Mouse (Mus musculus): ENCODE data around the gene Ralgapa1. TPM values are rescaled to one million over a fixed set of nuclear protein-coding genes. Genes with fewer than 3 reads are reported as not detected.
"Not testable (repeated sequence)": the region's sequence is repeated elsewhere in the genome, so short reads cannot be mapped to it uniquely, and the experiment has no call there.

Ralgapa1 gene
- polyA plus RNA-seq, 1 experiment from 2014 or later, result 17.6 TPM

GRCm38 (mm10) chr12:55798745-55799144 is 22.2 kb downstream of the Ralgapa1 start:
- Histone ChIP-seq H3K27me3 (no peaks in the 10 kb centered on the region), H3K36me3 (0 out of 2 replicates have a peak, but pooled peaks cover 5% of the 10 kb centered on the region), H3K9ac (no peak overlapping the region), H3K9me3 (replicated peaks) (no peaks in the 10 kb centered on the region), H3K4me2 (replicated peaks) (no peak overlapping the region), H3K4me1 (no peaks in the 10 kb centered on the region), H3K27ac (replicated peaks) (no peak overlapping the region), H3K4me3 (replicated peaks) (no peak overlapping the region)
- WGBS, result 86% methylated on average over 4 of the region's 4 CpGs
- ATAC-seq (ENCODE audit: insufficient number of reproducible peaks, low FRiP score, low TSS enrichment, low read depth), result no peak

GRCm38 (mm10) chr12:55797103-55797502 is 23.9 kb downstream of the Ralgapa1 start:
- H3K36me3 ChIP-seq, result 0 out of 2 replicates have a peak, but pooled peaks cover 6% of the 10 kb centered on the region
- no peak for ATAC-seq (ENCODE audit: insufficient number of reproducible peaks, low FRiP score, low TSS enrichment, low read depth)
- no peaks in the 10 kb centered on the region for H3K9me3 ChIP-seq (replicated peaks)
- H3K9ac ChIP-seq, result no peak overlapping the region
- H3K4me1 ChIP-seq, result no peaks in the 10 kb centered on the region
- WGBS, result 79% methylated on average over 3 of the region's 3 CpGs
- no peak overlapping the region for H3K4me3 ChIP-seq (replicated peaks)
- no peak overlapping the region for H3K4me2 ChIP-seq (replicated peaks)
- no peak overlapping the region for H3K27ac ChIP-seq (replicated peaks)
- H3K27me3 ChIP-seq, result no peaks in the 10 kb centered on the region

- H3K27me3 ChIP-seq; H3K36me3 ChIP-seq; H3K4me1 ChIP-seq; H3K4me2 ChIP-seq (replicated peaks); H3K9me3 ChIP-seq (replicated peaks); H3K27ac ChIP-seq (replicated peaks); ATAC-seq (ENCODE audit: insufficient number of reproducible peaks, low FRiP score, low TSS enrichment, low read depth); H3K9ac ChIP-seq; H3K4me3 ChIP-seq (replicated peaks): not testable (repeated sequence)
- WGBS, result 78% methylated on average over 4 of the region's 4 CpGs
Measured at GRCm38 (mm10) chr12:55794485-55794884, 26.5 kb downstream of the Ralgapa1 start.

- H3K36me3 ChIP-seq, result peaks cover 10% of the 10 kb centered on the region; the same call in 1 of the 2 replicates
- no peaks in the 10 kb centered on the region for H3K27me3 ChIP-seq
- H3K27ac ChIP-seq (replicated peaks), result no peak overlapping the region
- H3K4me2 ChIP-seq (replicated peaks), result no peak overlapping the region
- no peak overlapping the region for H3K9ac ChIP-seq
- WGBS, result 80% methylated on average over 2 of the region's 2 CpGs
- no peaks in the 10 kb centered on the region for H3K9me3 ChIP-seq (replicated peaks)
- no peak for ATAC-seq (ENCODE audit: insufficient number of reproducible peaks, low FRiP score, low TSS enrichment, low read depth)
- H3K4me1 ChIP-seq, result no peaks in the 10 kb centered on the region
- H3K4me3 ChIP-seq (replicated peaks), result no peak overlapping the region
Measured at GRCm38 (mm10) chr12:55785252-55785651, 35.7 kb downstream of the Ralgapa1 start.

- H3K9me3 ChIP-seq (replicated peaks), result no peaks in the 10 kb centered on the region
- no peaks in the 10 kb centered on the region for H3K27me3 ChIP-seq
- no peak overlapping the region for H3K4me3 ChIP-seq (replicated peaks)
- no peak overlapping the region for H3K27ac ChIP-seq (replicated peaks)
- no peak overlapping the region for H3K4me2 ChIP-seq (replicated peaks)
- no peak overlapping the region for H3K9ac ChIP-seq
- ATAC-seq (ENCODE audit: insufficient number of reproducible peaks, low FRiP score, low TSS enrichment, low read depth), result no peak
- peaks cover 10% of the 10 kb centered on the region; the same call in 1 of the 2 replicates for H3K36me3 ChIP-seq
- no peaks in the 10 kb centered on the region for H3K4me1 ChIP-seq
- 95% methylated on average over 3 of the region's 3 CpGs for WGBS
Measured at GRCm38 (mm10) chr12:55782662-55783061, 38.3 kb downstream of the Ralgapa1 start.

GRCm38 (mm10) chr12:55778301-55778700 is 42.7 kb downstream of the Ralgapa1 start:
- no peak overlapping the region for H3K4me2 ChIP-seq (replicated peaks)
- ATAC-seq (ENCODE audit: insufficient number of reproducible peaks, low FRiP score, low TSS enrichment, low read depth), result no peak
- WGBS, result 86% methylated on average over 2 of the region's 2 CpGs

GRCm38 (mm10) chr12:55777356-55777755 is 43.6 kb downstream of the Ralgapa1 start:
- H3K9ac ChIP-seq, result no peak overlapping the region
- H3K4me2 ChIP-seq (replicated peaks), result no peak overlapping the region
- ATAC-seq (ENCODE audit: insufficient number of reproducible peaks, low FRiP score, low TSS enrichment, low read depth), result no peak
- H3K9me3 ChIP-seq (replicated peaks), result no peaks in the 10 kb centered on the region
- H3K4me1 ChIP-seq, result no peaks in the 10 kb centered on the region
- H3K4me3 ChIP-seq (replicated peaks), result no peak overlapping the region
- no peak overlapping the region for H3K27ac ChIP-seq (replicated peaks)
- H3K36me3 ChIP-seq, result peaks cover 21% of the 10 kb centered on the region
- H3K27me3 ChIP-seq, result no peaks in the 10 kb centered on the region

More at GRCm38 (mm10) chr12:55778301-55778700, 42.7 kb downstream of the Ralgapa1 start:
- Histone ChIP-seq H3K9ac (no peak overlapping the region), H3K4me1 (no peaks in the 10 kb centered on the region), H3K36me3 (peaks cover 24% of the 10 kb centered on the region), H3K9me3 (replicated peaks) (no peaks in the 10 kb centered on the region), H3K4me3 (replicated peaks) (no peak overlapping the region), H3K27ac (replicated peaks) (no peak overlapping the region), H3K27me3 (no peaks in the 10 kb centered on the region)

- H3K4me2 ChIP-seq (replicated peaks), result no peak overlapping the region
- WGBS, result 87% methylated on average over 3 of the region's 3 CpGs
- H3K27ac ChIP-seq (replicated peaks), result no peak overlapping the region
- no peak overlapping the region for H3K9ac ChIP-seq
- no peak overlapping the region for H3K4me3 ChIP-seq (replicated peaks)
- ATAC-seq (ENCODE audit: insufficient number of reproducible peaks, low FRiP score, low TSS enrichment, low read depth), result no peak
- peaks cover 30% of the 10 kb centered on the region for H3K36me3 ChIP-seq
- H3K27me3 ChIP-seq, result no peaks in the 10 kb centered on the region
- no peaks in the 10 kb centered on the region for H3K9me3 ChIP-seq (replicated peaks)
- no peaks in the 10 kb centered on the region for H3K4me1 ChIP-seq
Measured at GRCm38 (mm10) chr12:55774316-55774715, 46.7 kb downstream of the Ralgapa1 start.

GRCm38 (mm10) chr12:55720319-55720718 is 100.6 kb downstream of the Ralgapa1 start:
- Histone ChIP-seq H3K4me3 (replicated peaks) (no peak overlapping the region), H3K4me1 (no peaks in the 10 kb centered on the region), H3K4me2 (replicated peaks) (no peak overlapping the region), H3K36me3 (peaks cover 25% of the 10 kb centered on the region), H3K9ac (no peak overlapping the region), H3K27ac (replicated peaks) (no peak overlapping the region), H3K27me3 (no peaks in the 10 kb centered on the region), H3K9me3 (replicated peaks) (no peaks in the 10 kb centered on the region)
- no peak for ATAC-seq (ENCODE audit: insufficient number of reproducible peaks, low FRiP score, low TSS enrichment, low read depth)
- 65% methylated on average over 1 of the region's 1 CpGs for WGBS

GRCm38 (mm10) chr12:55705881-55706280 is 115.1 kb downstream of the Ralgapa1 start:
- H3K9ac ChIP-seq, result no peak overlapping the region
- no peaks in the 10 kb centered on the region for H3K27me3 ChIP-seq
- WGBS, result 94% methylated on average over 4 of the region's 4 CpGs
- no peaks in the 10 kb centered on the region for H3K4me1 ChIP-seq
- H3K9me3 ChIP-seq (replicated peaks), result no peaks in the 10 kb centered on the region
- no peak overlapping the region for H3K4me3 ChIP-seq (replicated peaks)
- no peak overlapping the region for H3K4me2 ChIP-seq (replicated peaks)
- ATAC-seq (ENCODE audit: insufficient number of reproducible peaks, low FRiP score, low TSS enrichment, low read depth), result no peak
- H3K27ac ChIP-seq (replicated peaks), result no peak overlapping the region
- H3K36me3 ChIP-seq, result peaks cover 26% of the 10 kb centered on the region

GRCm38 (mm10) chr12:55666699-55667098 is 154.3 kb downstream of the Ralgapa1 start:
- 80% methylated on average over 6 of the region's 6 CpGs for WGBS
- no peak for ATAC-seq (ENCODE audit: insufficient number of reproducible peaks, low FRiP score, low TSS enrichment, low read depth)
- Histone ChIP-seq H3K4me3 (replicated peaks) (no peak overlapping the region), H3K9ac (no peak overlapping the region), H3K27ac (replicated peaks) (no peak overlapping the region), H3K36me3 (no peaks in the 10 kb centered on the region), H3K27me3 (no peaks in the 10 kb centered on the region), H3K4me2 (replicated peaks) (no peak overlapping the region), H3K4me1 (no peaks in the 10 kb centered on the region), H3K9me3 (replicated peaks) (no peaks in the 10 kb centered on the region)

GRCm38 (mm10) chr12:55663194-55663593 is 157.8 kb downstream of the Ralgapa1 start:
- H3K9me3 ChIP-seq (replicated peaks); H3K9ac ChIP-seq; H3K27ac ChIP-seq (replicated peaks); H3K4me1 ChIP-seq; H3K36me3 ChIP-seq; H3K27me3 ChIP-seq; H3K4me3 ChIP-seq (replicated peaks); H3K4me2 ChIP-seq (replicated peaks); ATAC-seq (ENCODE audit: insufficient number of reproducible peaks, low FRiP score, low TSS enrichment, low read depth): not testable (repeated sequence)

All from embryonic facial prominence, embryonic 15.5 days (tissue).